Mouse (Mus musculus) lung, postnatal 0 days (tissue): ENCODE results near the gene Diaph3. TPM values are rescaled to one million over a fixed set of nuclear protein-coding genes. Genes with fewer than 3 reads are reported as not detected.

Experiments
- ATAC-seq: fragments of 200-750 bp; cut with Nextera tagmentation; 2 replicates; pipeline ENCODE4 v1.8.0; 2017; ENCODE audit warnings: moderate library complexity
- DNase-seq: peaks from one replicate; pipeline ENCODE4 v3.0.0-alpha.2; 2016; ENCODE audit warnings: low spot score
- H3K27ac ChIP-seq: fragments of 300-500 bp; sonication (generic); 2 replicates; pipeline ENCODE4 v1.5.1; 2014; ENCODE audit warnings: antibody characterized with exemption, mild to moderate bottlenecking, low read length, mixed read lengths
- H3K27me3 ChIP-seq: fragments of 300-500 bp; sonication (generic); replicated peaks from 2 replicates; pipeline ENCODE4 v1.6.1; 2014; ENCODE audit warnings: low read length, mixed read lengths; ENCODE audit not compliant: insufficient read depth
- H3K36me3 ChIP-seq: fragments of 300-500 bp; sonication (generic); 2 replicates; pipeline ENCODE4 v1.6.1; 2014; ENCODE audit warnings: low read length, mixed read lengths; ENCODE audit not compliant: insufficient read depth
- H3K4me1 ChIP-seq: fragments of 300-500 bp; sonication (generic); 2 replicates; pipeline ENCODE4 v1.6.1; 2014; ENCODE audit warnings: antibody characterized with exemption, low read depth, low read length, mixed read lengths; ENCODE audit not compliant: insufficient read depth
- H3K4me2 ChIP-seq: fragments of 300-500 bp; sonication (generic); replicated peaks from 2 replicates; pipeline ENCODE4 v1.6.1; 2014; ENCODE audit warnings: low read depth, mild to moderate bottlenecking, low read length, moderate library complexity, mixed read lengths
- H3K4me3 ChIP-seq: fragments of 300-500 bp; sonication (generic); 2 replicates; pipeline ENCODE4 v1.5.1; 2014; ENCODE audit warnings: low read depth, low read length
- H3K9ac ChIP-seq: fragments of 300-500 bp; sonication (generic); replicated peaks from 2 replicates; pipeline ENCODE4 v1.6.1; 2014; ENCODE audit warnings: low read depth, mild to moderate bottlenecking
- H3K9me3 ChIP-seq: fragments of 300-500 bp; sonication (generic); 2 replicates; pipeline ENCODE4 v1.6.1; 2016; ENCODE audit warnings: low read length, mixed read lengths
- CTCF ChIP-seq: IDR thresholded peaks from 2 replicates; pipeline ENCODE4 v1.5.1; 2016; ENCODE audit warnings: antibody characterized with exemption, mild to moderate bottlenecking
- EP300 ChIP-seq: IDR thresholded peaks from 2 replicates; pipeline ENCODE4 v1.6.1; 2016; ENCODE audit warnings: antibody characterized with exemption, mild to moderate bottlenecking, control low read depth
- WGBS: fragments of 180-500 bp; shearing (Covaris S2); extraction: QIAGEN DNeasy Blood & Tissue Kit; methylation state at CpG from one replicate; pipeline ENCODE4 v1.1.7; 2014; 5-methylcytosine and 5-hydroxymethylcytosine counted together
- polyA plus RNA-seq: library from polyadenylated mRNA; unstranded; fragments of >200 nt; fragmentation: Nextera tagmentation; extraction: Ambion mirVana; gene quantifications from 2 replicates; pipeline ENCODE4 v1.2.1, GENCODE M21; 2015

Gene Diaph3
- polyA plus RNA-seq, 1 experiment from 2014 or later: 2.3 TPM

- H3K4me2 ChIP-seq: no peak overlapping the region
- H3K36me3 ChIP-seq: no peaks in the 10 kb centered on the region
- no peak overlapping the region for H3K9ac ChIP-seq
- no peak for ATAC-seq
- 94% methylated on average over 15 of the region's 15 CpGs for WGBS
- no peaks in the 10 kb centered on the region for H3K27me3 ChIP-seq
- H3K27ac ChIP-seq: no peak overlapping the region
- H3K9me3 ChIP-seq: no peaks in the 10 kb centered on the region
- no peaks in the 10 kb centered on the region for H3K4me1 ChIP-seq
- H3K4me3 ChIP-seq: no peak overlapping the region
- no peak for TF ChIP-seq CTCF
- no peak for TF ChIP-seq EP300
- DNase-seq: no peak
Measured at GRCm38 (mm10) chr14:87123091-87123490, 17.9 kb downstream of the Diaph3 start.

GRCm38 (mm10) chr14:87121868-87122267 lies 19.2 kb downstream of the Diaph3 start:
- DNase-seq (no peak), ATAC-seq (no peak)
- H3K9ac ChIP-seq: no peak overlapping the region
- no peaks in the 10 kb centered on the region for H3K9me3 ChIP-seq
- H3K27me3 ChIP-seq: no peaks in the 10 kb centered on the region
- no peak for TF ChIP-seq EP300
- no peak overlapping the region for H3K4me3 ChIP-seq
- H3K27ac ChIP-seq: no peak overlapping the region
- 66% methylated on average over 6 of the region's 6 CpGs for WGBS
- H3K4me1 ChIP-seq: no peaks in the 10 kb centered on the region
- no peaks in the 10 kb centered on the region for H3K36me3 ChIP-seq
- no peak overlapping the region for H3K4me2 ChIP-seq

GRCm38 (mm10) chr14:87110634-87111033 lies 30.4 kb downstream of the Diaph3 start:
- TF ChIP-seq EP300 (no peak), CTCF (no peak)
- DNase-seq (no peak), ATAC-seq (no peak)
- Histone ChIP-seq H3K27ac (no peak overlapping the region), H3K9me3 (no peaks in the 10 kb centered on the region), H3K4me2 (no peak overlapping the region), H3K4me1 (no peaks in the 10 kb centered on the region), H3K4me3 (no peak overlapping the region), H3K9ac (no peak overlapping the region), H3K36me3 (no peaks in the 10 kb centered on the region), H3K27me3 (no peaks in the 10 kb centered on the region)
- 40% methylated on average over 2 of the region's 2 CpGs for WGBS

- H3K9ac ChIP-seq: no peak overlapping the region
- no peak overlapping the region for H3K27ac ChIP-seq
- H3K9me3 ChIP-seq: no peaks in the 10 kb centered on the region
- 89% methylated on average over 1 of the region's 1 CpGs for WGBS
- TF ChIP-seq EP300 (no peak), CTCF (no peak)
- no peak overlapping the region for H3K4me3 ChIP-seq
- DNase-seq (no peak), ATAC-seq (no peak)
- no peak overlapping the region for H3K4me2 ChIP-seq
- no peaks in the 10 kb centered on the region for H3K27me3 ChIP-seq
- no peaks in the 10 kb centered on the region for H3K4me1 ChIP-seq
- no peaks in the 10 kb centered on the region for H3K36me3 ChIP-seq
Measured at GRCm38 (mm10) chr14:87099380-87100088, 41.5 kb downstream of the Diaph3 start.

GRCm38 (mm10) chr14:87098093-87098492 lies 42.9 kb downstream of the Diaph3 start:
- DNase-seq: no peak
- H3K9me3 ChIP-seq: no peaks in the 10 kb centered on the region
- ATAC-seq: no peak
- H3K4me3 ChIP-seq: no peak overlapping the region
- H3K4me2 ChIP-seq: no peak overlapping the region
- no peaks in the 10 kb centered on the region for H3K27me3 ChIP-seq
- no peak overlapping the region for H3K9ac ChIP-seq
- 79% methylated on average over 2 of the region's 2 CpGs for WGBS
- no peaks in the 10 kb centered on the region for H3K4me1 ChIP-seq
- no peaks in the 10 kb centered on the region for H3K36me3 ChIP-seq
- H3K27ac ChIP-seq: no peak overlapping the region
- TF ChIP-seq CTCF (no peak), EP300 (no peak)

GRCm38 (mm10) chr14:87091522-87091921 lies 49.5 kb downstream of the Diaph3 start:
- H3K4me2 ChIP-seq: no peak overlapping the region
- no peaks in the 10 kb centered on the region for H3K9me3 ChIP-seq
- 91% methylated on average over 3 of the region's 3 CpGs for WGBS
- H3K9ac ChIP-seq: no peak overlapping the region
- H3K27me3 ChIP-seq: no peaks in the 10 kb centered on the region
- TF ChIP-seq CTCF: no peak
- TF ChIP-seq EP300: no peak
- no peak overlapping the region for H3K27ac ChIP-seq
- no peaks in the 10 kb centered on the region for H3K4me1 ChIP-seq
- ATAC-seq (no peak), DNase-seq (no peak)
- no peak overlapping the region for H3K4me3 ChIP-seq
- no peaks in the 10 kb centered on the region for H3K36me3 ChIP-seq

- TF ChIP-seq CTCF: no peak
- no peak for TF ChIP-seq EP300
Measured at GRCm38 (mm10) chr14:87091108-87091507, 49.9 kb downstream of the Diaph3 start.

More at GRCm38 (mm10) chr14:87091108-87091507, 49.9 kb downstream of the Diaph3 start:
- Histone ChIP-seq H3K27ac (no peak overlapping the region), H3K4me2 (no peak overlapping the region), H3K27me3 (no peaks in the 10 kb centered on the region), H3K9me3 (no peaks in the 10 kb centered on the region), H3K4me1 (no peaks in the 10 kb centered on the region), H3K36me3 (no peaks in the 10 kb centered on the region), H3K4me3 (no peak overlapping the region), H3K9ac (no peak overlapping the region)
- WGBS: 84% methylated on average over 5 of the region's 5 CpGs
- ATAC-seq (no peak), DNase-seq (no peak)
